Mouse (Mus musculus) midbrain, embryonic 15.5 days (tissue): ENCODE results near the gene Mcu. TPM values are rescaled to one million over a fixed set of nuclear protein-coding genes. Genes with fewer than 3 reads are reported as not detected.

Experiments
- ATAC-seq: fragments of 200-750 bp; cut with Nextera tagmentation; replicated peaks from 2 replicates; pipeline ENCODE4 v1.8.0; 2017; ENCODE audit warnings: moderate TSS enrichment
- H3K27ac ChIP-seq: fragments of 300-500 bp; sonication (generic); 2 replicates; pipeline ENCODE4 v1.5.1; 2015; ENCODE audit warnings: mild to moderate bottlenecking, inconsistent platforms
- H3K27me3 ChIP-seq: fragments of 300-500 bp; sonication (generic); replicated peaks from 2 replicates; pipeline ENCODE4 v1.6.1; 2015; ENCODE audit warnings: inconsistent platforms
- H3K36me3 ChIP-seq: fragments of 300-500 bp; sonication (generic); replicated peaks from 2 replicates; pipeline ENCODE4 v1.6.1; 2015; ENCODE audit warnings: inconsistent platforms
- H3K4me1 ChIP-seq: fragments of 300-500 bp; sonication (generic); 2 replicates; pipeline ENCODE4 v1.6.1; 2015; ENCODE audit warnings: inconsistent platforms
- H3K4me2 ChIP-seq: fragments of 300-500 bp; sonication (generic); 2 replicates; pipeline ENCODE4 v1.6.1; 2015; ENCODE audit warnings: inconsistent platforms, mild to moderate bottlenecking, moderate library complexity
- H3K4me3 ChIP-seq: fragments of 300-500 bp; sonication (generic); 2 replicates; pipeline ENCODE4 v1.5.1; 2015; ENCODE audit warnings: mild to moderate bottlenecking, inconsistent platforms
- H3K9ac ChIP-seq: fragments of 300-500 bp; sonication (generic); 2 replicates; pipeline ENCODE4 v1.6.1; 2015; ENCODE audit warnings: mild to moderate bottlenecking, inconsistent platforms
- H3K9me3 ChIP-seq: fragments of 300-500 bp; sonication (generic); 2 replicates; pipeline ENCODE4 v1.6.1; 2016; ENCODE audit warnings: inconsistent platforms
- WGBS: fragments of 180-500 bp; shearing (Covaris S2); methylation state at CpG from one replicate; pipeline ENCODE4 v1.1.7; 2015; ENCODE audit warnings: mixed read lengths; 5-methylcytosine and 5-hydroxymethylcytosine counted together
- polyA plus RNA-seq: library from polyadenylated mRNA; unstranded; fragments of >200 nt; fragmentation: Nextera tagmentation; extraction: Ambion mirVana; gene quantifications from 2 replicates; pipeline ENCODE4 v1.2.1, GENCODE M21; 2015

The Mcu gene
- polyA plus RNA-seq, 1 experiment from 2014 or later, result 29.8 TPM

- WGBS, result 70% methylated on average over 14 of the region's 14 CpGs
- H3K4me2 ChIP-seq, result no peak overlapping the region
- H3K4me3 ChIP-seq, result no peak overlapping the region
- H3K9me3 ChIP-seq, result no peaks in the 10 kb centered on the region
- H3K9ac ChIP-seq, result no peak overlapping the region
- no peaks in the 10 kb centered on the region for H3K27me3 ChIP-seq
- no peaks in the 10 kb centered on the region for H3K4me1 ChIP-seq
- no peaks in the 10 kb centered on the region for H3K36me3 ChIP-seq
- H3K27ac ChIP-seq, result no peak overlapping the region
- no peak for ATAC-seq
Measured at GRCm38 (mm10) chr10:59602891-59603290, 13.6 kb downstream of the Mcu start.

GRCm38 (mm10) chr10:59602043-59602442 is 14.4 kb downstream of the Mcu start:
- Histone ChIP-seq H3K27me3 (no peaks in the 10 kb centered on the region), H3K4me3 (no peak overlapping the region), H3K4me1 (no peaks in the 10 kb centered on the region), H3K9ac (no peak overlapping the region), H3K9me3 (no peaks in the 10 kb centered on the region), H3K4me2 (no peak overlapping the region), H3K27ac (no peak overlapping the region), H3K36me3 (no peaks in the 10 kb centered on the region)
- no peak for ATAC-seq
- WGBS, result 70% methylated on average over 8 of the region's 8 CpGs

- Histone ChIP-seq H3K36me3 (no peaks in the 10 kb centered on the region), H3K27ac (no peak overlapping the region), H3K27me3 (no peaks in the 10 kb centered on the region), H3K4me3 (no peak overlapping the region), H3K9me3 (no peaks in the 10 kb centered on the region), H3K4me2 (no peak overlapping the region), H3K9ac (no peak overlapping the region), H3K4me1 (no peaks in the 10 kb centered on the region)
- no peak for ATAC-seq
- 81% methylated on average over 8 of the region's 8 CpGs for WGBS
Measured at GRCm38 (mm10) chr10:59600516-59600915, 16.0 kb downstream of the Mcu start.

- no peak for ATAC-seq
- Histone ChIP-seq H3K36me3 (no peaks in the 10 kb centered on the region), H3K4me1 (no peaks in the 10 kb centered on the region), H3K4me3 (no peak overlapping the region), H3K27me3 (no peaks in the 10 kb centered on the region), H3K9ac (no peak overlapping the region), H3K4me2 (no peak overlapping the region), H3K27ac (no peak overlapping the region), H3K9me3 (no peaks in the 10 kb centered on the region)
- WGBS, result 78% methylated on average over 13 of the region's 13 CpGs
Measured at GRCm38 (mm10) chr10:59593826-59594570, 22.5 kb downstream of the Mcu start.

GRCm38 (mm10) chr10:59590606-59591005 is 25.9 kb downstream of the Mcu start:
- no peak for ATAC-seq
- Histone ChIP-seq H3K27me3 (no peaks in the 10 kb centered on the region), H3K4me2 (no peak overlapping the region), H3K9ac (no peak overlapping the region), H3K4me3 (no peak overlapping the region), H3K4me1 (no peaks in the 10 kb centered on the region), H3K9me3 (no peaks in the 10 kb centered on the region), H3K27ac (no peak overlapping the region), H3K36me3 (no peaks in the 10 kb centered on the region)
- 88% methylated on average over 9 of the region's 9 CpGs for WGBS

- ATAC-seq, result no peak
- Histone ChIP-seq H3K27me3 (no peaks in the 10 kb centered on the region), H3K4me3 (no peak overlapping the region), H3K4me1 (no peaks in the 10 kb centered on the region), H3K9ac (no peak overlapping the region), H3K9me3 (no peaks in the 10 kb centered on the region), H3K4me2 (no peak overlapping the region), H3K36me3 (no peaks in the 10 kb centered on the region), H3K27ac (no peak overlapping the region)
- 94% methylated on average over 13 of the region's 13 CpGs for WGBS
Measured at GRCm38 (mm10) chr10:59589856-59590255, 26.6 kb downstream of the Mcu start.

GRCm38 (mm10) chr10:59589420-59589819 is 27.1 kb downstream of the Mcu start:
- no peaks in the 10 kb centered on the region for H3K36me3 ChIP-seq
- no peak overlapping the region for H3K4me3 ChIP-seq
- H3K9me3 ChIP-seq, result no peaks in the 10 kb centered on the region
- no peak for ATAC-seq
- H3K27ac ChIP-seq, result no peak overlapping the region
- H3K4me2 ChIP-seq, result no peak overlapping the region
- H3K27me3 ChIP-seq, result no peaks in the 10 kb centered on the region
- no peak overlapping the region for H3K9ac ChIP-seq
- no peaks in the 10 kb centered on the region for H3K4me1 ChIP-seq
- WGBS, result 91% methylated on average over 7 of the region's 7 CpGs

- H3K9me3 ChIP-seq, result no peaks in the 10 kb centered on the region
- H3K9ac ChIP-seq, result no peak overlapping the region
- H3K27ac ChIP-seq, result no peak overlapping the region
- no peaks in the 10 kb centered on the region for H3K27me3 ChIP-seq
- no peaks in the 10 kb centered on the region for H3K36me3 ChIP-seq
- H3K4me3 ChIP-seq, result no peak overlapping the region
- no peak for ATAC-seq
- no peaks in the 10 kb centered on the region for H3K4me1 ChIP-seq
- 92% methylated on average over 7 of the region's 7 CpGs for WGBS
- H3K4me2 ChIP-seq, result no peak overlapping the region
Measured at GRCm38 (mm10) chr10:59588135-59588534, 28.4 kb downstream of the Mcu start.

- H3K4me1 ChIP-seq, result no peaks in the 10 kb centered on the region
- no peak overlapping the region for H3K27ac ChIP-seq
- no peaks in the 10 kb centered on the region for H3K9me3 ChIP-seq
- H3K36me3 ChIP-seq, result no peaks in the 10 kb centered on the region
- H3K4me3 ChIP-seq, result no peak overlapping the region
- H3K27me3 ChIP-seq, result no peaks in the 10 kb centered on the region
- ATAC-seq, result no peak
- 93% methylated on average over 15 of the region's 15 CpGs for WGBS
- no peak overlapping the region for H3K9ac ChIP-seq
- H3K4me2 ChIP-seq, result no peak overlapping the region
Measured at GRCm38 (mm10) chr10:59586821-59587220, 29.7 kb downstream of the Mcu start.

- ATAC-seq, result no peak
- 86% methylated on average over 5 of the region's 5 CpGs for WGBS
Measured at GRCm38 (mm10) chr10:59585621-59586020, 30.9 kb downstream of the Mcu start.

GRCm38 (mm10) chr10:59581826-59582543 is 34.5 kb downstream of the Mcu start:
- Histone ChIP-seq H3K27me3 (no peaks in the 10 kb centered on the region), H3K27ac (no peak overlapping the region), H3K4me2 (no peak overlapping the region), H3K9me3 (no peaks in the 10 kb centered on the region), H3K4me1 (0 out of 2 replicates have a peak, but pooled peaks cover 4% of the 10 kb centered on the region), H3K36me3 (no peaks in the 10 kb centered on the region), H3K4me3 (no peak overlapping the region), H3K9ac (no peak overlapping the region)
- no peak for ATAC-seq
- 18% methylated on average over 1 of the region's 1 CpGs for WGBS

More at GRCm38 (mm10) chr10:59585621-59586020, 30.9 kb downstream of the Mcu start:
- H3K9ac ChIP-seq, result no peak overlapping the region
- H3K4me1 ChIP-seq, result no peaks in the 10 kb centered on the region
- H3K4me3 ChIP-seq, result no peak overlapping the region
- H3K27ac ChIP-seq, result no peak overlapping the region
- H3K9me3 ChIP-seq, result no peaks in the 10 kb centered on the region
- H3K27me3 ChIP-seq, result no peaks in the 10 kb centered on the region
- no peak overlapping the region for H3K4me2 ChIP-seq
- no peaks in the 10 kb centered on the region for H3K36me3 ChIP-seq

GRCm38 (mm10) chr10:59580593-59581149 is 35.8 kb downstream of the Mcu start:
- H3K9me3 ChIP-seq, result no peaks in the 10 kb centered on the region
- H3K4me3 ChIP-seq, result no peak overlapping the region
- no peak overlapping the region for H3K4me2 ChIP-seq
- H3K27ac ChIP-seq, result no peak overlapping the region
- no peaks in the 10 kb centered on the region for H3K27me3 ChIP-seq
- WGBS, result 92% methylated on average over 3 of the region's 3 CpGs
- 0 out of 2 replicates have a peak, but pooled peaks cover 4% of the 10 kb centered on the region for H3K4me1 ChIP-seq
- H3K9ac ChIP-seq, result no peak overlapping the region
- ATAC-seq, result no peak
- no peaks in the 10 kb centered on the region for H3K36me3 ChIP-seq
